Mouse (Mus musculus): ENCODE data around the gene Naip1.
"Not testable (repeated sequence)": the region's sequence is repeated elsewhere in the genome, so short reads cannot be mapped to it uniquely, and the experiment has no call there.

Naip1 gene

GRCm38 (mm10) chr13:100402930-100403637 lies 49.6 kb downstream of the Naip1 start:
- not testable (repeated sequence) for DNase-seq (ENCODE audit: low read depth, low spot score)

DNA sequence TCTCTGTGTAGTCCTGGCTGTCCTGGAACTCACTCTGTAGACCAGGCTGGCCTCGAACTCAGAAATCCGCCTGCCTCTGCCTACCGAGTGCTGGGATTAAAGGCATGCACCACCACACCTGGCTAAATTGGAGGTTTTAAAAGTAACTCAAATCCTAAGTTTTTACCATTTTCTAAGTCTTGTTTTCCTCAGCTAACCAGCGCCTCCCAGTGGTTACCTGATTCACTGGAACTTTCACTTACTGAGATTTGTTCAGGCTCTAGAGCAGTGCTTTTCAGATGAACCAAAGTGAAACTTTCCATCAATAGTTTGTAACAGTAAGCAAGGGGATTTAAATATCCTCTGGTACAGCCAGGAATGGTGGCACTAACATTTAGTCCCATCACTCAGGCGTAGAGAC lies 61.6 kb downstream of the Naip1 start:
- DNase-seq (ENCODE audit: low read depth, low spot score), result peak; percentile 66

GRCm38 (mm10) chr13:100370536-100370935 lies 82.1 kb downstream of the Naip1 start:
- DNase-seq (ENCODE audit: low read depth, low spot score), result no peak
